Mouse (Mus musculus) neural tube, embryonic 15.5 days (tissue): ENCODE data around the gene Ttc38. TPM values are rescaled to one million over a fixed set of nuclear protein-coding genes. Genes with fewer than 3 reads are reported as not detected.

ENCODE experiments used
- ATAC-seq: fragments of 200-750 bp; cut with Nextera tagmentation; 2 replicates; pipeline ENCODE4 v1.8.0; 2017; ENCODE audit warnings: mild to moderate bottlenecking, moderate TSS enrichment, moderate library complexity; ENCODE audit not compliant: low FRiP score
- H3K27ac ChIP-seq: fragments of 300-500 bp; sonication (generic); replicated peaks from 2 replicates; pipeline ENCODE4 v1.5.1; 2015; ENCODE audit warnings: mild to moderate bottlenecking, inconsistent platforms
- H3K27me3 ChIP-seq: fragments of 300-500 bp; sonication (generic); replicated peaks from 2 replicates; pipeline ENCODE4 v1.6.1; 2015; ENCODE audit warnings: inconsistent platforms
- H3K36me3 ChIP-seq: fragments of 300-500 bp; sonication (generic); 2 replicates; pipeline ENCODE4 v1.6.1; 2015; ENCODE audit warnings: inconsistent platforms
- H3K4me1 ChIP-seq: fragments of 300-500 bp; sonication (generic); 2 replicates; pipeline ENCODE4 v1.6.1; 2015; ENCODE audit warnings: inconsistent platforms
- H3K4me2 ChIP-seq: fragments of 300-500 bp; sonication (generic); 2 replicates; pipeline ENCODE4 v1.6.1; 2015; ENCODE audit warnings: inconsistent platforms, mild to moderate bottlenecking, moderate library complexity
- H3K4me3 ChIP-seq: fragments of 300-500 bp; sonication (generic); replicated peaks from 2 replicates; pipeline ENCODE4 v1.5.1; 2015; ENCODE audit warnings: mild to moderate bottlenecking, inconsistent platforms
- H3K9ac ChIP-seq: fragments of 300-500 bp; sonication (generic); replicated peaks from 2 replicates; pipeline ENCODE4 v1.6.1; 2015; ENCODE audit warnings: mild to moderate bottlenecking, inconsistent platforms
- H3K9me3 ChIP-seq: fragments of 300-500 bp; sonication (generic); replicated peaks from 2 replicates; pipeline ENCODE4 v1.6.1; 2016; ENCODE audit warnings: inconsistent platforms
- WGBS: fragments of 180-500 bp; shearing (Covaris S2); methylation state at CpG from one replicate; pipeline ENCODE4 v1.1.7; 2015; ENCODE audit warnings: mixed read lengths; 5-methylcytosine and 5-hydroxymethylcytosine counted together
- polyA plus RNA-seq: library from polyadenylated mRNA; unstranded; fragments of >200 nt; fragmentation: Nextera tagmentation; extraction: Ambion mirVana; gene quantifications from 2 replicates; pipeline ENCODE4 v1.2.1, GENCODE M21; 2015

Ttc38 gene
- polyA plus RNA-seq, 1 experiment from 2014 or later: 3.8 TPM

DNA sequence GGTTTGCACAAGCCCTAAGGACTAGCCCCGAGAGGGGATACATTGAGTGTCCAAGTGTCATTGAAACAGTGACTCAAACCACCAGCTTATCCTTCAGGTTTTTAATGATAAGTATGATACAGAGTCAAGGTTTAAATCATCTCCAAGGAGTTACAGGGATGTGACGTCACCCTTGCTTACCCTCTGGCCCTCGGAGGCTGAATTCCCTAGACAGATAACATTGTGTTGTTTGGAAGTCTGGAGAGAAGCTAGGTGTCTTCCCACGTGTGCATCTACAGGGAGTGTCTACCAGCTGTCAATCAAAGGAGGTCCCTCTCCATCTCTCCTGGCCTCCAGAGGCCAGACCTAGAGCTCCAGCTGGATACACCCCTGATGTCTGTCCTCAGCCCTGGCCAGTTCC, 25.2 kb upstream of the Ttc38 start:
- no peaks in the 10 kb centered on the region for H3K9me3 ChIP-seq
- no peaks in the 10 kb centered on the region for H3K36me3 ChIP-seq
- no peaks in the 10 kb centered on the region for H3K27me3 ChIP-seq
- H3K4me2 ChIP-seq: no peak overlapping the region
- H3K4me3 ChIP-seq: no peak overlapping the region
- H3K27ac ChIP-seq: no peak overlapping the region
- peaks cover 10% of the 10 kb centered on the region for H3K4me1 ChIP-seq
- no peak overlapping the region for H3K9ac ChIP-seq
- no peak for ATAC-seq
- WGBS: 91% methylated on average over 4 of the region's 4 CpGs

DNA sequence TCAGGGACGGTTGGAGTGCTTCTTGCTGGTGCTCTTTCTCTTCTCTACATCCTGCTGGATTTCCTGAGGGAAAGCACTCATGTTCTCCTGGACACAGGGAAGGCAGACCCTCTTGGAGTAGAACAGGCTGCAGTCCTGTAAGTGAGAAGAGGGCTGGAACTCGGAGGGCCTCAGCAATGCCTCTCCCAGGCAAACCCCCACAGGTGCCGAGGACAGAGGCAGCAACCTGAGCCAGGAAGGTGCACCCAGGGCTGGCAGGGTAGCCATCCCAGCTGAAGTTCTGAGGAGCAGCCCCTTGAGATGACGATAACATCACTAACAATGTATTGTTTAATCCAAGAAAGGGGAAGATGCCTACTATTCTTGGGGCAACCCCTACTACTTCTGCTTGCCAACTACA, 24.7 kb upstream of the Ttc38 start:
- WGBS: 85% methylated on average over 4 of the region's 4 CpGs
- peaks cover 16% of the 10 kb centered on the region for H3K4me1 ChIP-seq
- H3K9me3 ChIP-seq: no peaks in the 10 kb centered on the region
- no peaks in the 10 kb centered on the region for H3K27me3 ChIP-seq
- no peak overlapping the region for H3K27ac ChIP-seq
- H3K4me3 ChIP-seq: no peak overlapping the region
- no peak overlapping the region for H3K4me2 ChIP-seq
- ATAC-seq: no peak
- no peaks in the 10 kb centered on the region for H3K36me3 ChIP-seq
- no peak overlapping the region for H3K9ac ChIP-seq

DNA sequence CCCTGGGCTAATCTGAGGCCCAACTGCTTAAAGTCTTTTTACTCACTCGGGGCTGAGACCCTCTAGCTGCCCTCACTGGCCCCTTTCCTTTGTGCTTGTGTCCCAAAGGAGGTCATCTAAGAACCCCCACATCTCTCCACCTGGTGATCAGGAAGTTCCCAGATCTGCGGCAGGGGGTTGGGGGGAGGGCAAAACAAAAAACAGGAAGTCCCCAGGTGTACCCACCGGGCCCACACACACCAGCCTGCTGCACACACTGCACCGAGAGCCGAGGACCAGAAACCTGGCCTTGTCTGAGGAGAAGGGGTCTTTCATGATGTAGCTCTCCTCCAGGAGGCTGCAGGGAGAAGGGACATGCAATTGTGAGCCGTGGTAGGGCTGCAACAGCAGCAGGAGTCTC, 24.1 kb upstream of the Ttc38 start:
- H3K27ac ChIP-seq: no peak overlapping the region
- H3K36me3 ChIP-seq: no peaks in the 10 kb centered on the region
- ATAC-seq: no peak
- no peaks in the 10 kb centered on the region for H3K9me3 ChIP-seq
- no peak overlapping the region for H3K4me2 ChIP-seq
- no peak overlapping the region for H3K9ac ChIP-seq
- H3K4me1 ChIP-seq: peaks cover 17% of the 10 kb centered on the region
- 87% methylated on average over 6 of the region's 6 CpGs for WGBS
- H3K4me3 ChIP-seq: no peak overlapping the region
- no peaks in the 10 kb centered on the region for H3K27me3 ChIP-seq

DNA sequence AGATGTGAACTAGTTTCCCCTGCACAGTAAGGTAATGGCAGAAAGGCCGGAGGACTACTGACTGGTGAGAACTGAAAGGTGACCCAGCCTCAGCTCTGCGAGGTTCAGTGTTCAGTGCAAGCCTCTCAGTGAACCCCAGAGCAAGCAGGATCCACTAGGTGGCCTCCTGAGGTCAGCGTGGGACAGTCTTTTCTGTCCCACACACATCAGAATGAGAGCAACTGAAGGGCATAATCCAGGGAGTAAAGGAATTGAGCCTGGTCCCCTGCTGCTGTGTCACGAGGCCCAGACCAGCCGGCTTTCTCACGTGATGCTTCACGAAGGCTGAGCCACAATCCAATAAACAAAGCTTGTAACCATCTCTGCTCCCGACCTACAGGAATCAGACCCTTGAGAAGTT, 23.7 kb upstream of the Ttc38 start:
- Histone ChIP-seq H3K9me3 (no peaks in the 10 kb centered on the region), H3K4me1 (peaks cover 17% of the 10 kb centered on the region), H3K36me3 (no peaks in the 10 kb centered on the region), H3K9ac (no peak overlapping the region), H3K27ac (no peak overlapping the region), H3K4me3 (no peak overlapping the region), H3K4me2 (no peak overlapping the region), H3K27me3 (no peaks in the 10 kb centered on the region)
- no peak for ATAC-seq
- 62% methylated on average over 8 of the region's 8 CpGs for WGBS

DNA sequence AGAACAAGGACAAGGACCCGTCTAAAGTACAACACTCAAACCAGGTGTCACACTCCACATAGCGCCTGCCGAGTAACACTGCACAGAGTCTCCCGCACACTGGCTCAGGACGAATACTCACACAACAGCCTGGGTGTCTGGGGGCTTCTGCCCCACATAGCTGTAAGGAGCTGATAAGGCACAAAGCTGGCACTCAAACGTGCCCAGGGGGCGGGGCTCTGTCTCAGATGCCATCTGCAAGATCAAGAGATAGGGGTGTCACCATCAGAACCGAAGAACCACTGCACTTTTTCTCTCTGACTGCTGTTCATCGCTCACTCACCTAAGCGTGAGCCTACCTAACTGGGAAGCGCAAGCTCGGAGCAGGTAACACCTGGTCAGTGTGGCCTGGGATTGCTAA, 23.0 kb upstream of the Ttc38 start:
- H3K4me3 ChIP-seq: no peak overlapping the region
- H3K4me1 ChIP-seq: peaks cover 17% of the 10 kb centered on the region
- H3K4me2 ChIP-seq: no peak overlapping the region
- WGBS: 91% methylated on average over 12 of the region's 12 CpGs
- H3K27me3 ChIP-seq: no peaks in the 10 kb centered on the region
- no peaks in the 10 kb centered on the region for H3K36me3 ChIP-seq
- no peak overlapping the region for H3K9ac ChIP-seq
- H3K9me3 ChIP-seq: no peaks in the 10 kb centered on the region
- no peak overlapping the region for H3K27ac ChIP-seq
- no peak for ATAC-seq

DNA sequence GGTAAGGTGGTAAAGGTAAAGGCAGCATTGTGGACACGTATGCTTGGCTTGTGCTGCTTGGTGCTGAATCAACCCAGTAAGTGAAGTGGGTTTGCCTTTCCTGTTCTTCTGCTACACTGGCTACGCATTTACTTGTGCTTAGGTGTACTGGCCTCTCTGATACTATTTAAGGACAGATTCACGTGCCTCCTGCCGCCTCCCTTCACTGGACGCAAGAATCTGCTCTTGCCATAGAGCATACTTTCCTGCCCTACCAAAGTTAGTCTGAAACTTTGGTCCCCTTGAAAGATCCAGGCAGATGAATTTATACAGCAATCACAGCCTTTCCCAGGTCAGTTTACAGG, 21.7 kb upstream of the Ttc38 start:
- Histone ChIP-seq H3K27ac (peak overlapping the region; percentile 94), H3K4me3 (peak overlapping the region; percentile 81), H3K9ac (peak overlapping the region; percentile 84; the same call in 1 of the 2 replicates), H3K27me3 (no peaks in the 10 kb centered on the region), H3K4me1 (peaks cover 17% of the 10 kb centered on the region), H3K9me3 (no peaks in the 10 kb centered on the region), H3K4me2 (peak overlapping the region; percentile 86), H3K36me3 (no peaks in the 10 kb centered on the region)
- WGBS: 84% methylated on average over 5 of the region's 5 CpGs
- ATAC-seq: no peak

DNA sequence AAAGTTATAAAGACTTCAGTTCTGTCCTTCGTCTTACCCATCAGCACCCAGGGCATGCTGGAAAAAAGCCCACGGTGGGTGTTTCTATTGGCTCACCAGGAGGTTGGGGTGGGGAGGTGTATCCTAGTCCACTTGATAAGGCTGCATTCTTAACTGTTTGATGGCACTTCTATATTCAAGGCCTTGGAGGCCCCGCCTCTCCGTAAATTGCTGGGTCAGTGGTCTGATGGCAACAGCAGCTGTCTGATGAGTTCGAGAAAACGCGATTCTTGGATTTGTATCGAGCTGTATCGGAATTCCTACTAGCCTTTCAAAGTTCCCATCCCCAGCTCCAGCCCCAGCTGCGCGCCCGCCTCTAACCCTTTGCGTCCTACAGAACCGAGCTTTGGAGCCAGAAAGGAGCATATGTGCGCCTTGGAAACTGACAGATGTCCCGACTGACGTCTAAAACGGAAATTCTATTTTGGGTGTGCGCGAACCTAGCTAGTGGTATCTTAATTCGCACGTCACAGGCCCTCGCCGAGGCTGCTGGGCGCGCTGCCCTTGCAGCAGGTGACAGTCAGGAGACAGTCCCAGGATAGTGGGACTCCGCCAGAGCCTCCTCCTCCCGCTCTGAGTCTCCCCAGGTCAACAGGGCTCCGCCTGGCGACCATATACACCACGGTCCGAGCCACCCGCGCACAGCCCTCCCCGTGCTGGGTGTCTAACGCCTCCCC, 21.1 kb upstream of the Ttc38 start:
- 3% methylated on average over 36 of the region's 36 CpGs for WGBS
- peak; percentile 78; the same call in 1 of the 2 replicates for ATAC-seq
- Histone ChIP-seq H3K9ac (peak overlapping the region; percentile 84), H3K4me3 (peak overlapping the region; percentile 81), H3K36me3 (no peaks in the 10 kb centered on the region), H3K4me1 (peaks cover 17% of the 10 kb centered on the region), H3K4me2 (peak overlapping the region; percentile 86), H3K27me3 (no peaks in the 10 kb centered on the region), H3K9me3 (0 out of 2 replicates have a peak, but pooled peaks cover 3% of the 10 kb centered on the region), H3K27ac (peak overlapping the region; percentile 94)

DNA sequence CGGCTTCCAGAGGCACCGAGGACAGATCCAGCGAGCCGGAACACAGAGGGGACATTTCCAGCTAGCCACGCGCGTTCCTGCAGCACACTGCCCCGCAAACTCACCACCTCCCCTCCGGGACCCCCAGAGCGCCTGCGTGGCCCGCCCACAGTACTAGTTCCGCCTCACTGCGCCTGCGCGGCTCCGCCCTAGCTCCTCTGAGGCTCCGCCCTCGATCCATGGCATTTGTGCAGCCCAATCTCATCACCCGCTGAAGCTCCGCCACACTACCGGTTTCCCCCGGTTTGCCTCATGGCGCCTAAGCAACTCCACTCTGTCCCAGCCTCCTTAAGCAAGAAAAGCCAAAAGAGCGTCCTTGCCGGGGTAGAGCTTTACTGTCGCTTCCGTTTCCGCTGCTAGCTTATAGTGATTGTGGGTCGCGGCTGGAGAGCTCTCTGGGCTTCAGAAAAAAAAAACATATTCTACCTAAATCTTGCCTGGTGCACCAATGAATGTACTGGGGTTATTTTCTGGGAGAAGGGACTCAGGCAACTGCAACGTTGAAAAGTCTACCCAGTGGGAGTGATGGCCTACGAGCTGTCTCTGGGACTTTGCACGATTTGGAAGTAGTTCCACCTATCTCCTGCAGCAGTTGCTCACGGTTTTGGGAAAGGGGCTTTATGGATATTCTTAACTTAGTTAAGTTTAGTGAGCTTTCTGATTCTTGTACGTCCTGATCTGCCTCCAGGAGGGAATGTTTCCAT, 20.4 kb upstream of the Ttc38 start, which contains the start of gene Cdpf1:
Cdpf1 (minus strand) TSS at position 163 of the 743 bp plus-strand sequence.
- peak; percentile 98 for ATAC-seq
- Histone ChIP-seq H3K4me1 (peaks cover 17% of the 10 kb centered on the region), H3K9ac (peak within 1 kb of the TSS; percentile 84), H3K4me2 (peak within 1 kb of the TSS; percentile 86), H3K27me3 (no peaks in the 10 kb centered on the region), H3K36me3 (no peaks in the 10 kb centered on the region), H3K9me3 (0 out of 2 replicates have a peak, but pooled peaks cover 4% of the 10 kb centered on the region), H3K4me3 (peak within 1 kb of the TSS; percentile 81), H3K27ac (peak within 1 kb of the TSS; percentile 94)
- WGBS: 3% methylated on average over 34 of the region's 36 CpGs

DNA sequence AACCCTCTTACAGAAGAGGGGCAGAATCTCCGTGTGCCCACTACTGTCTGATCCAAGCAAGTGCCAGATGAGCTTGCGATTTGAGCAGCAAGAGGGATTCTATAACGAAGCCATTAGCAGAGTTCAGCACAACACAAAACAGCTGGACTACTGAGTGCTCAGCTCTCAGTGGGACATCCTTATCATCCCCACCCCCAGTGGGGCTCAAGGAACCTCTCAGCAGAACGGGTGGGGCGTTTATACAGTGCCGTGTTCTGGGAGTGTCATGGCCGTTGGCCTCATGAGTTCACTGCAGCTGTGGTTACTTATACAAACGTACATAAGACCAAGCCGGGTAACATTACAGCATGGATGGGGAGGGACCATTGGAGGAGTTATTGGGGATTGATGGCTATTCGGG, 18.7 kb upstream of the Ttc38 start:
- H3K4me3 ChIP-seq: no peak overlapping the region
- H3K4me2 ChIP-seq: no peak overlapping the region
- H3K9ac ChIP-seq: no peak overlapping the region
- H3K9me3 ChIP-seq: 0 out of 2 replicates have a peak, but pooled peaks cover 9% of the 10 kb centered on the region
- H3K36me3 ChIP-seq: no peaks in the 10 kb centered on the region
- H3K27ac ChIP-seq: no peak overlapping the region
- H3K4me1 ChIP-seq: peaks cover 17% of the 10 kb centered on the region
- 76% methylated on average over 10 of the region's 10 CpGs for WGBS
- no peak for ATAC-seq
- no peaks in the 10 kb centered on the region for H3K27me3 ChIP-seq

DNA sequence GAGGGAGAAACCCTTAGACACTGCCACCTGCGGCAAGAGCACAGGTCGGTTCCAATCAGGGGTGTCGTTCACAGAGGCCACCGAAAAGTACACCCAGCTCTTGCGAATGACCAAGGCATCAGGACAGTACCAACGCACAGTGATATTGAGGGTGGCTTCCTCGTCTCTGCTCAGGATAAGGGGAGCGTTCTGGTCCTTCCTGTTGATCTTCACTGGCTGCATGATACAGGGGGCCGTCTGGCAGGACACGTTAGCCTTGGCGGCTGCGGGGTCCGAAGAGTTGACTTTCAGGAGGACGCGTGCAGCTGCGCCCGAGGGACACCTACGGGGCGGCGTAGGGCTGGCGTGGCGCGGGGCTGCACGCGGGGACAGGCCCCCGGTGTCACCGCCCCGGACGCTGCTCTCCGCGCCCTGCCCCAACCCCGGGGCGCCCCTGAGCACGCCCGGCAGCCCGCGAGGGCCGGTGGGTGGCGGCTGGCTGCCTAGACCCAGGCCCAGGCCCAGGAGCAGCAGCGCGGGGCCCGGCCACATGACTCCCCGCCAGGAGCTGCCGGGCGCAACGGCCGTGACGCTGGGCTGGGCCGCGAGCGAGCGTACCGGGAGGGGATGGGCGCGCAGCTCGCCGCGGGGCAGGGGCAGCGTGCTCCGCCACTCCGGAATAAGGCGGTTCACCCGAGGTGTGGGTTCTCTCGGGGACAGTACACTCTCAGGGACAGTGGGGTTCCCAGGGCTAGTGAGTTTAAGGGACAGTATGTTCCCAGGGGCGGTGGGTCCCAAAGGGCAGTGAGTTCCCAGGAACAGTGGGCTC, 10.7 kb upstream of the Ttc38 start, which contains the start of gene Pkdrej:
Pkdrej (minus strand) TSS at position 532 of the 808 bp plus-strand sequence.
- Histone ChIP-seq H3K9ac (peak within 1 kb of the TSS; percentile 67), H3K9me3 (0 out of 2 replicates have a peak, but pooled peaks cover 5% of the 10 kb centered on the region), H3K4me1 (peaks cover 14% of the 10 kb centered on the region), H3K27me3 (peaks cover 11% of the 10 kb centered on the region), H3K4me3 (peak within 1 kb of the TSS; percentile 50), H3K4me2 (peak within 1 kb of the TSS; percentile 96), H3K36me3 (no peaks in the 10 kb centered on the region), H3K27ac (no peak within 1 kb of the TSS)
- peak; percentile 83 for ATAC-seq
- 1% methylated on average over 62 of the region's 65 CpGs for WGBS

DNA sequence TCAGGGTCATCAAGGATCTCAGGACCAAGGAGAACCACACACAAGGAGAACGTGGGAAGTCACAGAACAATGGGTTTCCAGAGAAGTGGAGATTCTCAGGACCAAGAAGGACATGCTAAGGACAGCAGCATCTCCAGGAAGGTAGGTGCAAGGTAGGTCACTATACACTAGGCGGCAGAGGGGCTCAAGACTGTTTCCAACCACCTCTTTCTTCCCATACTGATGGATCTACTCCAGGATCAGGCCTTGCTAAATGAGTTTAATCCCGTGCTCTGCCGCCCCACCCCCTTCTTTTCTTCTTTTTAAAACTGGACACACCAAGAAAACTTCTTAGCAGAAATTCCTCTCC, 10.1 kb upstream of the Ttc38 start:
- Histone ChIP-seq H3K9me3 (0 out of 2 replicates have a peak, but pooled peaks cover 5% of the 10 kb centered on the region), H3K9ac (peak overlapping the region; percentile 67), H3K4me1 (peaks cover 14% of the 10 kb centered on the region), H3K4me3 (peak overlapping the region; percentile 50), H3K27ac (no peak overlapping the region), H3K36me3 (no peaks in the 10 kb centered on the region), H3K27me3 (peaks cover 11% of the 10 kb centered on the region), H3K4me2 (peak overlapping the region; percentile 96)
- no peak; the same call in 1 of the 2 replicates for ATAC-seq
- WGBS: 25% methylated on average over 4 of the region's 4 CpGs
